Mouse (Mus musculus) spleen, adult 10 weeks (tissue): Measurements from ENCODE around the gene Hunk. TPM values are rescaled to one million over a fixed set of nuclear protein-coding genes. Genes with fewer than 3 reads are reported as not detected.

ENCODE experiments used
- polyA plus RNA-seq: library from polyadenylated mRNA; stranded (reverse); fragments of 350-450 nt; fragmentation: Illumina TruSeq; extraction: RNeasy Lipid Tissue Mini Kit (QIAGEN cat#74804); gene quantifications from one replicate; pipeline ENCODE4 v1.2.3, GENCODE M21; 2015; ENCODE audit warnings: low replicate concordance; ENCODE audit not compliant: insufficient read depth

Hunk gene
- polyA plus RNA-seq = 0.84 TPM

GRCm38 (mm10) chr16:90385688-90386513 is at the start of gene Hunk:
TSS of gene Hunk (plus strand) at chr16:90386013.

Other genes starting within 250 kb of the Hunk start
- 10.1 TPM for gene Tiam1, start 242.2 kb upstream of the Hunk start, polyA plus RNA-seq
- gene Sod1, start 165.3 kb upstream of the Hunk start, polyA plus RNA-seq = 464 TPM
- 52.1 TPM for gene Scaf4, start 101.5 kb upstream of the Hunk start, polyA plus RNA-seq